Mouse (Mus musculus) NIH3T3 (cell line): Measurements from ENCODE around the gene Slc6a2.
A peak's percentile ranks its signal among the peaks of the same experiment; 100 is the strongest.

Source experiments
- DNase-seq: peaks from one replicate; pipeline ENCODE4 v3.0.0-alpha.2; 2012; ENCODE audit warnings: low read depth

Slc6a2 gene

DNA sequence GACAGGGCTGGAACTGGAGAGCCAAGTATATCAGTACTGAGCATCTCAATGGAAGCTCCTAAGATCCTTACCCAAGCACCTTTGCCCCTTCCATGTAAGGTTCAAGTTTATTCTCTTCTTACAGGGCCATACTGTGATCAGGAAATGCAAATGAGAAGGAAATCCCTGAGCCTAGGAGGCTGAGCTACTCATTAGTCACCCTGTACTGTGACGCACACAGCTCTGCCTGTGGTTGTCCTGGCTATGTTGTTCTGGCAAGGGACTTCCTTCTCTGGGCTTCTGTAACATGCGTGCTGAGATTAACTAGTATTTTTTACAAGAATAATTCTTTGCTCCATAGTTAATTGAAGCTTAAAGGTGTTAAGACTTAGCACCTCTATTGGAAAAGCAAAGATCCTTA lies 70.8 kb downstream of the Slc6a2 start:
- DNase-seq: peak; percentile 36

- no peak for DNase-seq
Observed at GRCm38 (mm10) chr8:93038831-93039230, 79.0 kb downstream of the Slc6a2 start.

GRCm38 (mm10) chr8:93040256-93040655 lies 80.4 kb downstream of the Slc6a2 start:
- DNase-seq: peak; percentile 49

GRCm38 (mm10) chr8:93040776-93041567 lies 81.1 kb downstream of the Slc6a2 start:
- peak; percentile 85 for DNase-seq

DNA sequence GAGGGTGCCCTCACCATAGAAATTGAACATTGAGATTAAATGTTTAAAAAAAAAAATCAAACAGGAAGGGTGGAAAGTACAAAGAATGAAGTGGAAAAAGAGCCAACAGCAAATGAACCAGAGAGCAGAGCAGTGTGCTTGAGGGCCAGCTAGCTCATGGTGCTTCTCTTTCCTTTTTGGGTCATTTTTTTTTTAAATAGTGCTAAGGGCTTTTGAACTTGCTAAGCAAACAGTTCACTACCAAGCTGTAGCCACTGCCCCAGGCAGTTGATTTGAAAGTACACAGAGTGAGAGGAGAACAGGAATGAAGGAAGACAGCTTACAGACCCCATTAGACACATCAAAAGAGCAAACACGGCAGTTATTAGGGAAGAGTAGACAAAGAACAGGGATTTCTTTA lies 83.2 kb downstream of the Slc6a2 start:
- DNase-seq: no peak

- DNase-seq: no peak
Observed at GRCm38 (mm10) chr8:93048092-93048491, 88.2 kb downstream of the Slc6a2 start, which contains the start of gene Ces1a. Gene Ces1a (minus strand): TSS chr8:93048192.

GRCm38 (mm10) chr8:93048510-93049416 lies 88.9 kb downstream of the Slc6a2 start:
- peak; percentile 61 for DNase-seq
